Mouse (Mus musculus): Measurements from ENCODE around the gene Rcl1.

GRCm38 (mm10) chr19:29180336-29180735 lies 79.2 kb downstream of the Rcl1 start:
- TF ChIP-seq CTCF (IDR thresholded peaks at IDR 0.05): no peak
- TF ChIP-seq EP300 (IDR thresholded peaks at IDR 0.05): no peak
